Mouse (Mus musculus): Measurements from ENCODE around the gene Obscn. TPM values are rescaled to one million over a fixed set of nuclear protein-coding genes. Genes with fewer than 3 reads are reported as not detected.

Obscn gene
- polyA plus RNA-seq, 1 experiment from 2014 or later = 0.92 TPM

GRCm38 (mm10) chr11:58948542-58949479 is 187.4 kb downstream of the Obscn start, which contains the start of gene Hist3h2ba:
Gene Hist3h2ba (plus strand): TSS chr11:58948920.
- H3K27me3 ChIP-seq (replicated peaks; ENCODE audit: insufficient read depth, low read length) = peaks cover 5% of the 10 kb centered on the region; the same call in 1 of the 2 replicates
- H3K4me2 ChIP-seq (replicated peaks; ENCODE audit: low read depth, low read length) = peak within 1 kb of the TSS; percentile 43
- H3K9ac ChIP-seq (replicated peaks; ENCODE audit: low read depth) = no peak within 1 kb of the TSS
- H3K36me3 ChIP-seq (ENCODE audit: insufficient read depth, low read length) = no peaks in the 10 kb centered on the region
- DNase-seq (ENCODE audit: low spot score) (peak; percentile 90), ATAC-seq (peak; percentile 82)
- peak within 1 kb of the TSS; percentile 22 for H3K4me3 ChIP-seq (ENCODE audit: low read depth, low read length)
- no peaks in the 10 kb centered on the region for H3K4me1 ChIP-seq (ENCODE audit: insufficient read depth, low read depth, low read length)
- H3K27ac ChIP-seq (ENCODE audit: low read length) = no peak within 1 kb of the TSS
- WGBS = 2% methylated on average over 48 of the region's 48 CpGs
- no peaks in the 10 kb centered on the region for H3K9me3 ChIP-seq (ENCODE audit: low read length)
- TF ChIP-seq CTCF (IDR thresholded peaks at IDR 0.05) (no peak), EP300 (IDR thresholded peaks at IDR 0.05) (no peak)

- peak overlapping the region; percentile 22 for H3K4me3 ChIP-seq (ENCODE audit: low read depth, low read length)
- 14% methylated on average over 23 of the region's 23 CpGs for WGBS
- no peaks in the 10 kb centered on the region for H3K9me3 ChIP-seq (ENCODE audit: low read length)
- TF ChIP-seq CTCF (IDR thresholded peaks at IDR 0.05) = no peak
- TF ChIP-seq EP300 (IDR thresholded peaks at IDR 0.05) = no peak
- H3K27ac ChIP-seq (ENCODE audit: low read length) = no peak overlapping the region
- H3K36me3 ChIP-seq (ENCODE audit: insufficient read depth, low read length) = no peaks in the 10 kb centered on the region
- H3K4me1 ChIP-seq (ENCODE audit: insufficient read depth, low read depth, low read length) = no peaks in the 10 kb centered on the region
- peak overlapping the region; percentile 43 for H3K4me2 ChIP-seq (replicated peaks; ENCODE audit: low read depth, low read length)
- H3K9ac ChIP-seq (replicated peaks; ENCODE audit: low read depth) = no peak overlapping the region
- ATAC-seq (0 out of 2 replicates have a peak, but pooled peaks have one; percentile 17), DNase-seq (ENCODE audit: low spot score) (peak; percentile 24)
- peaks cover 5% of the 10 kb centered on the region; the same call in 1 of the 2 replicates for H3K27me3 ChIP-seq (replicated peaks; ENCODE audit: insufficient read depth, low read length)
These were observed 188.2 kb downstream of the Obscn start for GRCm38 (mm10) chr11:58947798-58948528.

- H3K4me2 ChIP-seq (replicated peaks; ENCODE audit: low read depth, low read length) = no peak overlapping the region
- H3K4me1 ChIP-seq (ENCODE audit: insufficient read depth, low read depth, low read length) = no peaks in the 10 kb centered on the region
- DNase-seq (ENCODE audit: low spot score) (no peak), ATAC-seq (no peak)
- WGBS = 75% methylated on average over 3 of the region's 3 CpGs
- H3K27me3 ChIP-seq (replicated peaks; ENCODE audit: insufficient read depth, low read length) = peaks cover 5% of the 10 kb centered on the region; the same call in 1 of the 2 replicates
- H3K9ac ChIP-seq (replicated peaks; ENCODE audit: low read depth) = no peak overlapping the region
- H3K36me3 ChIP-seq (ENCODE audit: insufficient read depth, low read length) = no peaks in the 10 kb centered on the region
- no peak overlapping the region for H3K4me3 ChIP-seq (ENCODE audit: low read depth, low read length)
- no peak for TF ChIP-seq EP300 (IDR thresholded peaks at IDR 0.05)
- TF ChIP-seq CTCF (IDR thresholded peaks at IDR 0.05) = no peak
- H3K9me3 ChIP-seq (ENCODE audit: low read length) = no peaks in the 10 kb centered on the region
- no peak overlapping the region for H3K27ac ChIP-seq (ENCODE audit: low read length)
These were observed 188.9 kb downstream of the Obscn start for GRCm38 (mm10) chr11:58947306-58947705.

Small RNA genes lying within 50 kb of the gene (microRNA-seq; reads per million reads assigned to microRNA genes)
- gene Gm44313 = not detected

Other genes starting within 250 kb of the Obscn start
- 2.4 and 2.8 TPM in 2 replicates for gene Zfp39, start 232.2 kb downstream of the Obscn start, polyA plus RNA-seq (2015; fragmentation: Nextera tagmentation; extraction: Ambion mirVana)
- 0.05 and 0.12 TPM in 2 replicates for gene Btnl10, start 218.5 kb downstream of the Obscn start, polyA plus RNA-seq (2015; fragmentation: Nextera tagmentation; extraction: Ambion mirVana)
- gene Rnf187, start 197.5 kb downstream of the Obscn start, polyA plus RNA-seq (2015; fragmentation: Nextera tagmentation; extraction: Ambion mirVana) = 168 and 169 TPM in 2 replicates
- 2.6 TPM in 2 replicates for gene Hist3h2ba, start 187.5 kb downstream of the Obscn start, polyA plus RNA-seq (2015; fragmentation: Nextera tagmentation; extraction: Ambion mirVana)
- 21.6 and 28.6 TPM in 2 replicates for gene Hist3h2a, start 181.7 kb downstream of the Obscn start, polyA plus RNA-seq (2015; fragmentation: Nextera tagmentation; extraction: Ambion mirVana)
- 0.62 and 0.83 TPM in 2 replicates for gene Trim17, start 181.7 kb downstream of the Obscn start, polyA plus RNA-seq (2015; fragmentation: Nextera tagmentation; extraction: Ambion mirVana)
- 19.1 and 20.2 TPM in 2 replicates for gene Trim11, start 158.3 kb downstream of the Obscn start, polyA plus RNA-seq (2015; fragmentation: Nextera tagmentation; extraction: Ambion mirVana)
- 3.1 and 3.9 TPM in 2 replicates for gene Iba57, start 27.3 kb upstream of the Obscn start, polyA plus RNA-seq (2015; fragmentation: Nextera tagmentation; extraction: Ambion mirVana)
- gene Gjc2, start 46.8 kb upstream of the Obscn start, polyA plus RNA-seq (2015; fragmentation: Nextera tagmentation; extraction: Ambion mirVana) = 1.8 and 2.5 TPM in 2 replicates
- gene Guk1, start 55.8 kb upstream of the Obscn start, polyA plus RNA-seq (2015; fragmentation: Nextera tagmentation; extraction: Ambion mirVana) = 151 and 168 TPM in 2 replicates
- gene Mrpl55, start 66.1 kb upstream of the Obscn start, polyA plus RNA-seq (2015; fragmentation: Nextera tagmentation; extraction: Ambion mirVana) = 60.0 and 74.0 TPM in 2 replicates
- 32.9 and 34.8 TPM in 2 replicates for gene 2310033P09Rik, start 71.9 kb upstream of the Obscn start, polyA plus RNA-seq (2015; fragmentation: Nextera tagmentation; extraction: Ambion mirVana)
- 630 and 647 TPM in 2 replicates for gene Arf1, start 91.9 kb upstream of the Obscn start, polyA plus RNA-seq (2015; fragmentation: Nextera tagmentation; extraction: Ambion mirVana)
- gene Wnt3a, start 154.3 kb upstream of the Obscn start, polyA plus RNA-seq (2015; fragmentation: Nextera tagmentation; extraction: Ambion mirVana) = 12.6 and 18.9 TPM in 2 replicates
- gene Wnt9a, start 170.5 kb upstream of the Obscn start, polyA plus RNA-seq (2015; fragmentation: Nextera tagmentation; extraction: Ambion mirVana) = 9.7 and 10.5 TPM in 2 replicates
- not detected in 2 replicates for gene Prss38, start 239.3 kb upstream of the Obscn start, polyA plus RNA-seq (2015; fragmentation: Nextera tagmentation; extraction: Ambion mirVana)